Mouse (Mus musculus): ENCODE data around the gene Vamp3. TPM values are rescaled to one million over a fixed set of nuclear protein-coding genes. Genes with fewer than 3 reads are reported as not detected.
"Not testable (repeated sequence)": the region's sequence is repeated elsewhere in the genome, so short reads cannot be mapped to it uniquely, and the experiment has no call there.

Vamp3 gene
- polyA plus RNA-seq, 2 experiments: 50.7 to 94.8 TPM

GRCm38 (mm10) chr4:151041506-151041905 lies 16.3 kb downstream of the Vamp3 start:
- H3K36me3 ChIP-seq (ENCODE audit: control insufficient read depth, insufficient read depth, low read length): peaks cover under 1% of the 10 kb centered on the region; the same call in 1 of the 2 replicates
- H3K4me3 ChIP-seq (replicated peaks; ENCODE audit: low read length): no peak overlapping the region
- 67% methylated on average over 5 of the region's 5 CpGs for WGBS
- H3K9ac ChIP-seq (ENCODE audit: low read depth, low read length, severe bottlenecking): no peak overlapping the region
- no peak overlapping the region for H3K4me2 ChIP-seq (replicated peaks; ENCODE audit: low read depth, low read length, severe bottlenecking)
- H3K4me1 ChIP-seq (ENCODE audit: control insufficient read depth, insufficient read depth, low read length): peaks cover 5% of the 10 kb centered on the region; the same call in 1 of the 2 replicates
- H3K27me3 ChIP-seq (ENCODE audit: control insufficient read depth, insufficient read depth, low read length): no peaks in the 10 kb centered on the region
- DNase-seq (ENCODE audit: low spot score): no peak
- ATAC-seq (ENCODE audit: low FRiP score, low read depth): no peak
- no peak overlapping the region for H3K27ac ChIP-seq (replicated peaks; ENCODE audit: low read depth, low read length)
- no peaks in the 10 kb centered on the region for H3K9me3 ChIP-seq (ENCODE audit: control insufficient read depth, low read length)
- TF ChIP-seq POLR2A (IDR thresholded peaks at IDR 0.05; ENCODE audit: borderline replicate concordance, extremely low read depth, insufficient read depth, insufficient read length): no peak

GRCm38 (mm10) chr4:151037800-151038199 lies 20.0 kb downstream of the Vamp3 start:
- ATAC-seq (ENCODE audit: low FRiP score, low read depth) (no peak), DNase-seq (ENCODE audit: low spot score) (no peak)
- 95% methylated on average over 11 of the region's 11 CpGs for WGBS
- Histone ChIP-seq H3K27ac (replicated peaks; ENCODE audit: low read depth, low read length) (no peak overlapping the region), H3K4me3 (replicated peaks; ENCODE audit: low read length) (no peak overlapping the region), H3K4me1 (ENCODE audit: control insufficient read depth, insufficient read depth, low read length) (no peaks in the 10 kb centered on the region), H3K9me3 (ENCODE audit: control insufficient read depth, low read length) (no peaks in the 10 kb centered on the region), H3K4me2 (replicated peaks; ENCODE audit: low read depth, low read length, severe bottlenecking) (no peak overlapping the region), H3K9ac (ENCODE audit: low read depth, low read length, severe bottlenecking) (no peak overlapping the region), H3K27me3 (ENCODE audit: control insufficient read depth, insufficient read depth, low read length) (no peaks in the 10 kb centered on the region), H3K36me3 (ENCODE audit: control insufficient read depth, insufficient read depth, low read length) (no peaks in the 10 kb centered on the region)
- TF ChIP-seq POLR2A (IDR thresholded peaks at IDR 0.05; ENCODE audit: borderline replicate concordance, extremely low read depth, insufficient read depth, insufficient read length): no peak

GRCm38 (mm10) chr4:151036521-151036920 lies 21.2 kb downstream of the Vamp3 start:
- Histone ChIP-seq H3K27me3 (ENCODE audit: control insufficient read depth, insufficient read depth, low read length) (no peaks in the 10 kb centered on the region), H3K4me3 (replicated peaks; ENCODE audit: low read length) (no peak overlapping the region), H3K9ac (ENCODE audit: low read depth, low read length, severe bottlenecking) (no peak overlapping the region), H3K27ac (replicated peaks; ENCODE audit: low read depth, low read length) (no peak overlapping the region), H3K36me3 (ENCODE audit: control insufficient read depth, insufficient read depth, low read length) (no peaks in the 10 kb centered on the region), H3K4me1 (ENCODE audit: control insufficient read depth, insufficient read depth, low read length) (no peaks in the 10 kb centered on the region), H3K4me2 (replicated peaks; ENCODE audit: low read depth, low read length, severe bottlenecking) (no peak overlapping the region), H3K9me3 (ENCODE audit: control insufficient read depth, low read length) (no peaks in the 10 kb centered on the region)
- TF ChIP-seq POLR2A (IDR thresholded peaks at IDR 0.05; ENCODE audit: borderline replicate concordance, extremely low read depth, insufficient read depth, insufficient read length): no peak
- ATAC-seq (ENCODE audit: low FRiP score, low read depth) (no peak), DNase-seq (ENCODE audit: low spot score) (no peak)
- 85% methylated on average over 7 of the region's 7 CpGs for WGBS

- 50% methylated on average over 6 of the region's 6 CpGs for WGBS
- no peak for TF ChIP-seq POLR2A (IDR thresholded peaks at IDR 0.05; ENCODE audit: borderline replicate concordance, extremely low read depth, insufficient read depth, insufficient read length)
- H3K4me1 ChIP-seq (ENCODE audit: control insufficient read depth, insufficient read depth, low read length): no peaks in the 10 kb centered on the region
These were observed 30.8 kb downstream of the Vamp3 start for GRCm38 (mm10) chr4:151027001-151027400.

GRCm38 (mm10) chr4:151024152-151024551 lies 33.6 kb downstream of the Vamp3 start:
- ATAC-seq (ENCODE audit: low FRiP score, low read depth): no peak

More at GRCm38 (mm10) chr4:151027001-151027400, 30.8 kb downstream of the Vamp3 start:
- no peaks in the 10 kb centered on the region for H3K27me3 ChIP-seq (ENCODE audit: control insufficient read depth, insufficient read depth, low read length)
- H3K9ac ChIP-seq (ENCODE audit: low read depth, low read length, severe bottlenecking): no peak overlapping the region; the same call in 1 of the 2 replicates
- H3K27ac ChIP-seq (replicated peaks; ENCODE audit: low read depth, low read length): no peak overlapping the region
- DNase-seq (ENCODE audit: low spot score): peak; percentile 47
- no peak for ATAC-seq (ENCODE audit: low FRiP score, low read depth)
- no peaks in the 10 kb centered on the region for H3K9me3 ChIP-seq (ENCODE audit: control insufficient read depth, low read length)
- H3K36me3 ChIP-seq (ENCODE audit: control insufficient read depth, insufficient read depth, low read length): 0 out of 2 replicates have a peak, but pooled peaks cover 9% of the 10 kb centered on the region
- no peak overlapping the region for H3K4me2 ChIP-seq (replicated peaks; ENCODE audit: low read depth, low read length, severe bottlenecking)
- no peak overlapping the region for H3K4me3 ChIP-seq (replicated peaks; ENCODE audit: low read length)

GRCm38 (mm10) chr4:151017356-151017755 lies 40.4 kb downstream of the Vamp3 start:
- H3K27ac ChIP-seq (replicated peaks; ENCODE audit: low read depth, low read length); H3K4me3 ChIP-seq (replicated peaks; ENCODE audit: low read length); ATAC-seq (ENCODE audit: low FRiP score, low read depth); H3K27me3 ChIP-seq (ENCODE audit: control insufficient read depth, insufficient read depth, low read length); H3K4me2 ChIP-seq (replicated peaks; ENCODE audit: low read depth, low read length, severe bottlenecking); DNase-seq (ENCODE audit: low spot score); H3K9me3 ChIP-seq (ENCODE audit: control insufficient read depth, low read length); H3K4me1 ChIP-seq (ENCODE audit: control insufficient read depth, insufficient read depth, low read length); H3K9ac ChIP-seq (ENCODE audit: low read depth, low read length, severe bottlenecking): not testable (repeated sequence)
- peaks cover 19% of the 10 kb centered on the region for H3K36me3 ChIP-seq (ENCODE audit: control insufficient read depth, insufficient read depth, low read length)
- 84% methylated on average over 1 of the region's 1 CpGs for WGBS

More at GRCm38 (mm10) chr4:151024152-151024551, 33.6 kb downstream of the Vamp3 start:
- Histone ChIP-seq H3K27ac (replicated peaks; ENCODE audit: low read depth, low read length) (no peak overlapping the region), H3K9ac (ENCODE audit: low read depth, low read length, severe bottlenecking) (no peak overlapping the region), H3K4me3 (replicated peaks; ENCODE audit: low read length) (no peak overlapping the region), H3K4me1 (ENCODE audit: control insufficient read depth, insufficient read depth, low read length) (no peaks in the 10 kb centered on the region), H3K27me3 (ENCODE audit: control insufficient read depth, insufficient read depth, low read length) (no peaks in the 10 kb centered on the region), H3K36me3 (ENCODE audit: control insufficient read depth, insufficient read depth, low read length) (0 out of 2 replicates have a peak, but pooled peaks cover 9% of the 10 kb centered on the region), H3K9me3 (ENCODE audit: control insufficient read depth, low read length) (no peaks in the 10 kb centered on the region), H3K4me2 (replicated peaks; ENCODE audit: low read depth, low read length, severe bottlenecking) (no peak overlapping the region)
- no peak for TF ChIP-seq POLR2A (IDR thresholded peaks at IDR 0.05; ENCODE audit: borderline replicate concordance, extremely low read depth, insufficient read depth, insufficient read length)
- no peak for DNase-seq (ENCODE audit: low spot score)
- WGBS: 88% methylated on average over 9 of the region's 9 CpGs

Data from limb, embryonic 14.5 days (tissue).